Mouse (Mus musculus): ENCODE results near the gene Ovol3. TPM values are rescaled to one million over a fixed set of nuclear protein-coding genes. Genes with fewer than 3 reads are reported as not detected.

Gene Ovol3
- polyA plus RNA-seq, 1 experiment from 2014 or later = not detected

- ATAC-seq = peak; percentile 28
- Histone ChIP-seq H3K4me2 (ENCODE audit: low read depth, low read length) (peak overlapping the region; percentile 75), H3K9ac (ENCODE audit: low read depth, low read length) (peak overlapping the region; percentile 77), H3K4me3 (ENCODE audit: low read length) (peak overlapping the region; percentile 72), H3K36me3 (ENCODE audit: control insufficient read depth, insufficient read depth, low read length) (peaks cover 3% of the 10 kb centered on the region; the same call in 1 of the 2 replicates), H3K27ac (ENCODE audit: low read length) (peak overlapping the region; percentile 62), H3K27me3 (replicated peaks; ENCODE audit: control insufficient read depth, insufficient read depth, low read length) (no peaks in the 10 kb centered on the region), H3K9me3 (ENCODE audit: control insufficient read depth, low read length) (no peaks in the 10 kb centered on the region), H3K4me1 (ENCODE audit: control insufficient read depth, insufficient read depth, low read length) (peaks cover 9% of the 10 kb centered on the region)
- 4% methylated on average over 24 of the region's 24 CpGs for WGBS
These were observed 2.8 kb downstream of the Ovol3 start for GRCm38 (mm10) chr7:30232631-30233148.

- WGBS = under 1% methylated on average over 67 of the region's 67 CpGs
- no peaks in the 10 kb centered on the region for H3K9me3 ChIP-seq (ENCODE audit: control insufficient read depth, low read length)
- ATAC-seq = peak; percentile 95
- H3K4me2 ChIP-seq (ENCODE audit: low read depth, low read length) = peak within 1 kb of the TSS; percentile 84
- no peaks in the 10 kb centered on the region for H3K27me3 ChIP-seq (replicated peaks; ENCODE audit: control insufficient read depth, insufficient read depth, low read length)
- H3K4me3 ChIP-seq (ENCODE audit: low read length) = peak within 1 kb of the TSS; percentile 72
- H3K9ac ChIP-seq (ENCODE audit: low read depth, low read length) = peak within 1 kb of the TSS; percentile 77
- H3K36me3 ChIP-seq (ENCODE audit: control insufficient read depth, insufficient read depth, low read length) = peaks cover 5% of the 10 kb centered on the region; the same call in 1 of the 2 replicates
- peaks cover 9% of the 10 kb centered on the region for H3K4me1 ChIP-seq (ENCODE audit: control insufficient read depth, insufficient read depth, low read length)
- peak within 1 kb of the TSS; percentile 92 for H3K27ac ChIP-seq (ENCODE audit: low read length)
These were observed 3.7 kb downstream of the Ovol3 start, which contains the start of the genes Polr2i and Tbcb for GRCm38 (mm10) chr7:30231669-30232454. Gene Polr2i (plus strand): TSS chr7:30231948. Gene Tbcb (minus strand): TSS chr7:30232272.

- under 1% methylated on average over 16 of the region's 16 CpGs for WGBS
- Histone ChIP-seq H3K36me3 (ENCODE audit: control insufficient read depth, insufficient read depth, low read length) (peaks cover 7% of the 10 kb centered on the region; the same call in 1 of the 2 replicates), H3K27ac (ENCODE audit: low read length) (no peak overlapping the region), H3K9me3 (ENCODE audit: control insufficient read depth, low read length) (no peaks in the 10 kb centered on the region), H3K27me3 (replicated peaks; ENCODE audit: control insufficient read depth, insufficient read depth, low read length) (no peaks in the 10 kb centered on the region), H3K4me1 (ENCODE audit: control insufficient read depth, insufficient read depth, low read length) (peaks cover 9% of the 10 kb centered on the region), H3K4me3 (ENCODE audit: low read length) (peak overlapping the region; percentile 72), H3K9ac (ENCODE audit: low read depth, low read length) (peak overlapping the region; percentile 71), H3K4me2 (ENCODE audit: low read depth, low read length) (peak overlapping the region; percentile 84)
- ATAC-seq = no peak
These were observed 4.2 kb downstream of the Ovol3 start for GRCm38 (mm10) chr7:30231328-30231668.

DNA sequence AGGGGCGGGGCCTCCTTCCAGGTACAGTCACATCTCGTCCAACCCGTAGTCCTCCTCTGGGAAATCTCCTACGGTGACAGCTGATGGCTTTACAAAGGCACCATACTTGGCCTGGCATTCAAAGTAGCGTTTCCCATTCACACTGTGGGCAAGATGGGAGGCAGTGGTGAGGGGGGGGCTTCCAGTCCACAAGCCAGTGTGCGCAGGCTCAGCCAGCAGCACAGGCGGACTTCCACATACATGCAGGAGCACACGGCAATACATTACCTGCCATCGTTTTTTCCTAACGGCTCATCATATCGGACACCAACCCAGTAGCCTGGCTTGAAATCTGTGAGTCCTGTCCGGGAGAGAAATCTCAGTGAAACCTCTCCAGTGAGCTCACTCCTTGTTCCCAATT lies 11.3 kb downstream of the Ovol3 start:
- Histone ChIP-seq H3K36me3 (ENCODE audit: control insufficient read depth, insufficient read depth, low read length) (peaks cover 17% of the 10 kb centered on the region), H3K9me3 (ENCODE audit: control insufficient read depth, low read length) (no peaks in the 10 kb centered on the region), H3K9ac (ENCODE audit: low read depth, low read length) (no peak overlapping the region), H3K4me2 (ENCODE audit: low read depth, low read length) (no peak overlapping the region), H3K27ac (ENCODE audit: low read length) (no peak overlapping the region), H3K4me1 (ENCODE audit: control insufficient read depth, insufficient read depth, low read length) (peaks cover 3% of the 10 kb centered on the region), H3K27me3 (replicated peaks; ENCODE audit: control insufficient read depth, insufficient read depth, low read length) (no peaks in the 10 kb centered on the region), H3K4me3 (ENCODE audit: low read length) (no peak overlapping the region)
- WGBS = 90% methylated on average over 12 of the region's 12 CpGs
- no peak for ATAC-seq

- Histone ChIP-seq H3K36me3 (ENCODE audit: control insufficient read depth, insufficient read depth, low read length) (peaks cover 17% of the 10 kb centered on the region), H3K9me3 (ENCODE audit: control insufficient read depth, low read length) (no peaks in the 10 kb centered on the region), H3K9ac (ENCODE audit: low read depth, low read length) (no peak overlapping the region), H3K27me3 (replicated peaks; ENCODE audit: control insufficient read depth, insufficient read depth, low read length) (no peaks in the 10 kb centered on the region), H3K4me3 (ENCODE audit: low read length) (no peak overlapping the region), H3K4me2 (ENCODE audit: low read depth, low read length) (no peak overlapping the region), H3K4me1 (ENCODE audit: control insufficient read depth, insufficient read depth, low read length) (peaks cover 6% of the 10 kb centered on the region), H3K27ac (ENCODE audit: low read length) (no peak overlapping the region)
- 95% methylated on average over 5 of the region's 5 CpGs for WGBS
- no peak for ATAC-seq
These were observed 13.3 kb downstream of the Ovol3 start for GRCm38 (mm10) chr7:30222205-30222604.

GRCm38 (mm10) chr7:30221433-30221832 lies 14.1 kb downstream of the Ovol3 start:
- peaks cover 12% of the 10 kb centered on the region; the same call in 1 of the 2 replicates for H3K36me3 ChIP-seq (ENCODE audit: control insufficient read depth, insufficient read depth, low read length)
- no peak overlapping the region for H3K4me2 ChIP-seq (ENCODE audit: low read depth, low read length)
- peaks cover 9% of the 10 kb centered on the region for H3K4me1 ChIP-seq (ENCODE audit: control insufficient read depth, insufficient read depth, low read length)
- H3K27ac ChIP-seq (ENCODE audit: low read length) = no peak overlapping the region
- H3K9ac ChIP-seq (ENCODE audit: low read depth, low read length) = no peak overlapping the region
- no peaks in the 10 kb centered on the region for H3K9me3 ChIP-seq (ENCODE audit: control insufficient read depth, low read length)
- 78% methylated on average over 3 of the region's 3 CpGs for WGBS
- ATAC-seq = no peak
- no peak overlapping the region for H3K4me3 ChIP-seq (ENCODE audit: low read length)
- no peaks in the 10 kb centered on the region for H3K27me3 ChIP-seq (replicated peaks; ENCODE audit: control insufficient read depth, insufficient read depth, low read length)

- Histone ChIP-seq H3K4me1 (ENCODE audit: control insufficient read depth, insufficient read depth, low read length) (peaks cover 11% of the 10 kb centered on the region), H3K36me3 (ENCODE audit: control insufficient read depth, insufficient read depth, low read length) (peaks cover 7% of the 10 kb centered on the region; the same call in 1 of the 2 replicates), H3K4me3 (ENCODE audit: low read length) (peak overlapping the region; percentile 55), H3K4me2 (ENCODE audit: low read depth, low read length) (peak overlapping the region; percentile 96), H3K27me3 (replicated peaks; ENCODE audit: control insufficient read depth, insufficient read depth, low read length) (no peaks in the 10 kb centered on the region), H3K9ac (ENCODE audit: low read depth, low read length) (peak overlapping the region; percentile 72), H3K27ac (ENCODE audit: low read length) (no peak overlapping the region), H3K9me3 (ENCODE audit: control insufficient read depth, low read length) (no peaks in the 10 kb centered on the region)
- WGBS = 21% methylated on average over 11 of the region's 11 CpGs
- ATAC-seq = peak; percentile 34; the same call in 1 of the 2 replicates
These were observed 15.5 kb downstream of the Ovol3 start for GRCm38 (mm10) chr7:30220008-30220356.

DNA sequence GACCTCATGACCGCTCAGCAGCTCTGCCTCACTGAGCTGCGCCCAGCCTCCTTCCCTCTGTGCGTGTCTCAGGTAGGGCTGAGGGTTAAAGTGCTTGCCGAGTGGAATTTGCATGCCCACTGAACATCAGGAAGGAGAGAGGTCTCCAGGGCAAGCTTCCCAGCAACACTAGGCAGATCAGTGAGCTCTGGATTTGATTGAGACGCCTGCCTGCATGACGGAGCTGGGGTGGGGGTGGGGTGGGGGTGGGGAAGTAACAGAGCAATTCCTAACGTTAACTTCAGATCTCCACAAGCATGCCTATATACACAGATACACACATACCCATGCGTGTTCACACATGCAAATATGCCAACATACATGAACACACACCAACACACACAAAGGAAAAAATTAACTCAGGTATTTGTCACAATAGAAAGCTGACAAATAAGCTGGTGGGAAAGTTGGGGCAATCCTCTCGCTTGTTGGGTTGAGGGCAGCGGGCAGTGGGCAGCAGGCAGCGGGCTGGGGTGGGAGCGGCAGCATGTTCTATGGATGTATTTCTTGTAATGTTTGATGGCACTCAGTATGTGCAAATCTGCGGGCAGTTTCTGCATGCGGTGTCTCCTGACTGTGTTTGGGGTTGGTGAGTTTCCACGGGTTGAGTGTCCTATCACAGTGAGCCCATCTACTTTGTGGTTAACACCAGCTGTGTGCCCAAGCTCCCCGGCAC lies 16.1 kb downstream of the Ovol3 start:
- 3% methylated on average over 16 of the region's 16 CpGs for WGBS
- Histone ChIP-seq H3K36me3 (ENCODE audit: control insufficient read depth, insufficient read depth, low read length) (peaks cover 5% of the 10 kb centered on the region; the same call in 1 of the 2 replicates), H3K9ac (ENCODE audit: low read depth, low read length) (peak overlapping the region; percentile 72), H3K27me3 (replicated peaks; ENCODE audit: control insufficient read depth, insufficient read depth, low read length) (no peaks in the 10 kb centered on the region), H3K27ac (ENCODE audit: low read length) (peak overlapping the region; percentile 23; the same call in 1 of the 2 replicates), H3K4me3 (ENCODE audit: low read length) (peak overlapping the region; percentile 55), H3K4me2 (ENCODE audit: low read depth, low read length) (peak overlapping the region; percentile 96), H3K4me1 (ENCODE audit: control insufficient read depth, insufficient read depth, low read length) (peaks cover 11% of the 10 kb centered on the region), H3K9me3 (ENCODE audit: control insufficient read depth, low read length) (no peaks in the 10 kb centered on the region)
- ATAC-seq = peak; percentile 67

DNA sequence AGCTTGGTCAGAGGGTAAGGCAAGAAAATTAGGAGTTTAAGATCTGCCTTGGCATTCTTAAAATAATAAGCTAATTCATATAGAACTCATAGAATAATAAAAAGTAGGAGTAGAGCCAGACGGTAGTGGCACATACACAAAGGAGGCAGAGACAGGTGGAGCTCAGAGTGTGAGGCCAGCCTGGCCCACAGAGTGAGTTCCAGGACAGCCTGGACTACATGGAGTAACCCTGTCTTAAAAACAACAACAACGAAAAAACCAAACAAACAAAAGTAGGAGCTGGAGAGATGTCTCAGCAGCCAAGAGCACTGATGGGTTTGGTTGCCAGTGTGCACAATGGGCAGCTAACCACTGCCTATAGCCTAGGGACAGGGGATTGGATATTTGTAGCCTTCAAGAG lies 18.2 kb downstream of the Ovol3 start:
- ATAC-seq = peak; percentile 8; the same call in 1 of the 2 replicates

More for the DNA sequence above, 18.2 kb downstream of the Ovol3 start:
- 72% methylated on average over 2 of the region's 2 CpGs for WGBS
- Histone ChIP-seq H3K27ac (ENCODE audit: low read length) (no peak overlapping the region), H3K9ac (ENCODE audit: low read depth, low read length) (no peak overlapping the region), H3K4me2 (ENCODE audit: low read depth, low read length) (no peak overlapping the region), H3K36me3 (ENCODE audit: control insufficient read depth, insufficient read depth, low read length) (no peaks in the 10 kb centered on the region), H3K27me3 (replicated peaks; ENCODE audit: control insufficient read depth, insufficient read depth, low read length) (no peaks in the 10 kb centered on the region), H3K9me3 (ENCODE audit: control insufficient read depth, low read length) (no peaks in the 10 kb centered on the region), H3K4me1 (ENCODE audit: control insufficient read depth, insufficient read depth, low read length) (peaks cover 11% of the 10 kb centered on the region), H3K4me3 (ENCODE audit: low read length) (no peak overlapping the region)

Measured in intestine, embryonic 16.5 days (tissue).